Mouse (Mus musculus): ENCODE data around the gene Eea1.

- TF ChIP-seq HCFC1 (IDR thresholded peaks at IDR 0.05; ENCODE audit: borderline replicate concordance, insufficient read depth, low read length), result no peak
- no peak for TF ChIP-seq ZC3H11A (IDR thresholded peaks at IDR 0.05; ENCODE audit: borderline replicate concordance, low read depth, low read length)
- no peak for TF ChIP-seq ZNF384 (IDR thresholded peaks at IDR 0.05; ENCODE audit: low read depth, low read length)
Observed at GRCm38 (mm10) chr10:95950194-95950593, 9.7 kb downstream of the Eea1 start.

Data from ES-E14 (cell line).